Mouse (Mus musculus) megakaryocyte, embryonic 14.5 days (primary cell): Measurements from ENCODE around the gene Jagn1.

Experiments used
- FLI1 ChIP-seq: IDR thresholded peaks from 2 replicates; pipeline ENCODE4 v1.6.1; 2012; ENCODE audit warnings: low read length, inconsistent platforms, mixed read lengths
- GATA1 ChIP-seq: IDR thresholded peaks from 3 replicates; pipeline ENCODE4 v1.6.1; 2012; ENCODE audit warnings: mixed read lengths, low read length, inconsistent platforms, borderline replicate concordance

DNA sequence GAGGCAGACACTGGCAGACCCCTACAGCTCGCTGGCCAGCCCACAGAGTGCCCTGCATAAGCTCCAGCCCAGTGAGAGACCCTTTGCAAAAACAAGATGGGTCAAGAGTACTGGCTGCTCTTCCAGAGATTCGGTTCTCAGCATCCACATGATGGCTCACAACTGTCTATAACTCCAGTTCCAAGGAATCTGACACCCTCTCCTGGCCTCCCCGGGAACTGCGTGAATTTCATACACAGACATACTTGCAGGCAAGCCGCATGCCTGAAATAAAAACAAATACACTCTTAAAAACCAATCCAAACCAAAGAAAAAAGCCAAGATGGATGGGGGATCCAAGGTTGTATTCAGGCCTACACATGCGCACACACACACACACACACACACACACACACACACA is 46.9 kb upstream of the Jagn1 start:
- no peak for TF ChIP-seq GATA1
- no peak for TF ChIP-seq FLI1
